Mouse (Mus musculus): Measurements from ENCODE around the gene Pdxk.

Gene Pdxk
- long read RNA-seq, experiment 1, full-length matches to known transcripts: 7 of 9 reads
- long read RNA-seq, experiment 1, partial matches to known transcripts: 0 of 9 reads
- long read RNA-seq, experiment 1, other reads (novel, unspliced or antisense): 2 of 9 reads
- long read RNA-seq, experiment 2, full-length matches to known transcripts: 10 of 18 reads
- long read RNA-seq, experiment 2, partial matches to known transcripts: 1 of 18 reads
- long read RNA-seq, experiment 2, other reads (novel, unspliced or antisense): 7 of 18 reads

DNA sequence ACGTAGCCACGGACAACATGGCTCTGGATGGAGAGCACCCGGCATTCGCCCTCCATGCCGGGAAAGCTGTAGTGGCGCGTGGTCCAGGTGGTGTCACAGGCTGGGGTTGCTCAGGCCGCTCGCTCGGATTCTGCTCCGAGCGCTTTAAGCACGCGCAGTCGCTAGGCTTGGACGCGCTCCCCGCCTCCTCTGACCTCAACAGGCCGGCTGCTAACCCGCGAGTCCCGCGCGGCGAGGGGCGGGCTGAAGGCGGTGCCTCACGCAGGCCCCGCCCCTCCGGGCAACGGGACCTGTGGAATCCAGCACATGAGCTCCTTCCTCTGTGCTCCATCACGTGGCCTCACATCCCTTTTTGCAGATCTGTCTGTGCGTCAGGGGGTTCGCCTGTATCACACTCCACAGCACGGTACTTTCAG is at the start of gene Pdxk:
Pdxk (minus strand) TSS at position 184 of the 416 bp plus-strand sequence.
- intact Hi-C loops (cut with DNase I): no loop called here

DNA sequence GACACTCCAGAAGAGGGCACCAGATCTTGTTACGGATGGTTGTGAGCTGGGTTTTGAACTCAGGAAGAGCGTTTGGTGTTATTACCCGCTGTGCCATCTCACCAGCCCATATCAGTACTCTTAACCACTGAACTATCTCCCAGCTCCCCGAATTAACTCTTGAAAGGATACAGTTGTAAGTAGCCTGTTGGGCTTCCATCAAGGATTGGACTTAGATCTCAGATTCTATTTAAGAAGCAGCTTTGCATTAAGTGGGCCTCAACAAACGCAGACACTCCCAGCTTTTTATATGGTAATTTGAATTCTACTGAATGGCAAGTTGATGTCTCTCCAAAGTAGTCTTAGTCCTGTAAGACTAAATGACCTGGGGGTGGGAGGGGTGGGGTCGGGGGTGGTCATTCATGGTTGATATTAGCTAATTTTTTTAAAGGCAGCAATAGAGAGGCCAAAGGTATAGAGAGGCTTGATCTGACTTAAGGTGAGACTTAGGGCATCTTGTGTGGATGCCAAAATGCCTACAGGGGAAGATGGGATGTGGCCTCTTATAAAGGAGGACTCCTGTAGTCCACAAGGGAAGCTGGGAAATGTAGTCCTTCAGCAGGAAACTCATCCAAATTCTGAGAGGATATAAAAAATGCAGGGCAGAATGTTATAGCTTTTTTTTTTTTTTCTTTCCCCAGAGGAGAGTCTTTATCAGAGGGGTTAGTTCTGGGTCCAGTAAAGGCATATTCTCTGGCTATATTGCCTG is 38.4 kb upstream of the Pdxk start:
- intact Hi-C loops (cut with DNase I): no loop called here

DNA sequence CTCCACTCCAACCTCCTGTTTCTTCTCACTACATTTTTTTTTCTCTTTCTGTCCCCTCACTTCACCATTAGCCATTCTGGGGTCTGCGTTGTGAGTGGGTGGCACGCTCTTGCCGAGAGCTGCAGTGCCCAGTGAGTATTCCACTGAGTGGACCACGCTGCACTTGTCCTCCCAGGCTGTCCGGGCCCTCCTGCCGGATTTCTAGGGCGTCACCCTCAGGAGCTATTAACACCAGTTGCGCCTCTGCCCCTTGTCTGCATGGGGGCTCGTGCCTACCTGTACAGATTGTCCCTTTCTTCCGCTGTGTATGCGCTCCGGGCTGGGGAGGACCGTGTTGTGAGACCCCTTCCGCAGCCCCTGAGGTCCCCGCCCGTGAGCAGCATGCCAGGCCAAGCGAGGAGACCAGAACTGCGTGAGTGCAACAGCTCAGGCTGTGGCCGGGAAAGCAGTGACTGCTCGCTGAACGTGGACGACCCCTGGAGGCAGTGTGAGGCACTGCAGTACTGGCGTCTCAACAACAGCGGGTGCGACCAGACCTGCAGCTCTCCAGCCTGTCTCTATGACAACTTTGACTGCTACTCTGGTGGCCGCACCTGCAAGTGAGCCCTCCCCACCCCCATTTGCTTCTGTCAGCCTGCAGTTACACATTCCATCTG is 22.8 kb upstream of the Pdxk start:
- intact Hi-C loops (cut with DNase I): loop anchor here (5.0 kb wide), 1 partner anchor 45 kb away; no protein-coding TSS in a partner anchor

DNA sequence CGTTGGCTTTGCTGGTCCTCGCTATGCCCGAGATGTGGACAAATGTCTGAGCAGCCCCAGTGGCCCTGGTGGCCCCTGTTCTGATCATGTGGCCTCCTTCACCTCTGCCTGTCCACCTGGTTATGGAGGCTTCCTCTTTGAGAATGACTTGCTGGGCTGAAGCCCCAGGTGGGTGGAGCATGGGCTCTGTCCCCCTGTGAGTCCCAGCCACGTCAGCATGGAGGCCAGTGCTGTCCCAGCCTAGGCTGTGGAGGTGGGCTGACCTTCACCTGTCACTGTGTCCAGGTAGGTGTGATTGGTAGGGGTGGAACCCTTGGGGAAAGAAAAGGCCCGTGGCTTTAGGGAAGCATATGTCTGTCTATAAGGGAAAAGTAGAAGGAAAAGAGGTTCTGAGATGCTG is 22.1 kb upstream of the Pdxk start:
- intact Hi-C loops (cut with DNase I): loop anchor here (5.0 kb wide), 1 partner anchor 45 kb away; no protein-coding TSS in a partner anchor

DNA sequence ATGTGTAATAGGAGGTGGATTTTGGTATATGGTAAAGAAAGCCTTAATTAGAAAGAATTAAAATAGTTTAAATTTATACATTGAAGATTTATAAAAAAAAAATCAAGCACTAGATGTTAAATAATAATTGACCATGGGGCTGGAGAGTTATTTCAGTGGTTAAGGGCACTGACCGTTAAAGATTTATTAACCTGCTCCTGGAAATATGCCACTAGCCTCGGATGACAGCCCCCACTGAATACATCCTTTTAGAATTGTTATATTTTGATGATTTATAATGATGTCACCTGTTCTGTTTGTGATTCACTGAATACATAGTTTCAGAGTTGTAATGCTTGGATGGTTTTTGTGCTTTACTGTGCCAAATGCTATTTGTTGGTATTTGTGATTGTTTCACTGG is 20.6 kb upstream of the Pdxk start:
- intact Hi-C loops (cut with DNase I): loop anchor here (5.0 kb wide), 1 partner anchor 43 kb away; no protein-coding TSS in a partner anchor

DNA sequence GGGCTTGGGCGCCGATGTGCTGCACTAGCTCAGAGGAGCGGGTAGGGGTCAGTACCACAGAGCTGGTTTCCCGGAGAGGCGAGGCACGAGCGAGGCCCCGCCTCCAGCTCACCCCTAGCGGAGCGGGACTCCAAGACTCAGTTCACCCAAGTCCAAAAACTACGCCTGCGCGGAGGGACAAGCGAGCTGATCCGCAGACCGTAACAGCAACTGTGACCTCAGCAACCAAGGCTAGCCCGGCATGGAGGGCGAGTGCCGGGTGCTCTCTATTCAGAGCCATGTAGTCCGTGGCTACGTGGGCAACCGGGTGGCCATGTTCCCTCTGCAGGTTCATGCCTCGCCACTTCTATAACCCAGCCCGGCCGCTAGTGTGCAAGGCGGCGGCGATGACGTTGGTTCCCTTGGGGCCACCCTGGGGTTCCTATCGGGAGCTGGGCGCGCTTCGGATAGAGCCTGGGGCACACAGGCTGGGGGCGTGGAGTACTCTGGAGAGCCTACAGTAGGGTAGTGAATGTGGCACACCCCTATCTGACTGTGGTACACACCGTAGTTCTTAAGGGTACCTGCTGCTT is 17.2 kb upstream of the Pdxk start:
- intact Hi-C loops (cut with DNase I): no loop called here

DNA sequence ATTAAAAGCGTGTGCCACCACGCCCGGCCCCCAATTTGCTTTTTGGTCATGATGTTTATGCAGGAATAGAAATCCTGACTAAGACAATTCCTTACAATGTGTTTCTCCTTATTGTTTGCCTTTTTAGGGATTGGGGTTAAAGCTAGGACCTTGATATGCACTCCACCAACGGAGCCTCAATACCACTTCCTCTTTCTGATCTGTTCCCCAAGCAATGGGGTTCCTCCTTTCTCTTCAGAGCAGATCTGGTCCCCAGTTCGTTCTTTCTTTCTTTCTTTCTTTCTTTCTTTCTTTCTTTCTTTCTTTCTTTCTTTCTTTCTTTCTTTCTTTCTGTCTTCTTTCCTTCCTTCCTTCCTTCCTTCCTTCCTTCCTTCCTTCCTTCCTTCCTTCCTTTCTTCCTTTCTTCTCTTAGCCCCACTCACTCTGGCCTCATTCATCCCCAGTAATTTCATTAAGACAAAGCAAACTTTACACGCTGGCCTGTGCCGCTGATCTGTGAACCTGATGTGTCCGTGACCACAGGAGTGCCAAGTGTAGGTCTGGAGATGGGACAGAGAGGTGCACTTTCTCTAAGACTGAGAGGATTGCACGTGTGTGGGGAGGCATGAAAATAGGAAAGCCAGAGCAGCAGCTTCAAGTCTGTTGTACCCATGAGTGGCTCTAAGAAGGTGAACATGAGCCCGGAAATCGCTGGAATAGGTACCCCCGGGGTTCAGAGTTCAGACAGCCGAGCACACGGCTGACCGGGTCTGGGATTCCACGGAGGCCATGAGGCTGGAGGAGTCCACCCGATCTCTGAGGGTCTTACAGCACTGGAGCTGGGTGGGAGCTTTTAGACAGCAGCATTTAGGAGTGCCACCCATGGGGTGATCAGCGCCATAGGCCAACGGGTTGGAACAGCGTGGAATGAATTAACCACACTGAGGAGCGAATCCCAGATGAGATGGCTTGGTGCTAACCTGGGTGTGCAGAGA is 16.5 kb upstream of the Pdxk start:
- intact Hi-C loops (cut with DNase I): no loop called here

DNA sequence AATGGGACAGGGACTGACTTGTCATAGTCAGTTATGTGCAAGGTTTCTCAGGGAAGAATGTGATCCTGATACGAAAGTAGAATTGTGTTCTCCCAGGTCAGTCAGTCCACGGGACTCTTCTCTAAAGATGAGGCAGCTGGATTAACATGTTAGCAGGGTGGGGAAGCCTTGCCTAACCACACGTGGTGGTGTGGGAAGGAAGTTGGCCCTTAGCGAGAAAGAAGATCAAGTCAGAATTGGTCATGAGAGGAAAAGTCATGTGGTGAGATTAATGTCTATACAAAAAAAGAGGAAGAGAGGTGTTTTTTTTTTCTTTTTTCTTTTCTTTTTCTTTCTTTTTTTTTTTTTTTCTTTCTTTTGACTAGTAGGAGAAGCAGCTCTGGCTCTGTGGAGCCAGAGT is 12.0 kb upstream of the Pdxk start:
- intact Hi-C loops (cut with DNase I): no loop called here

DNA sequence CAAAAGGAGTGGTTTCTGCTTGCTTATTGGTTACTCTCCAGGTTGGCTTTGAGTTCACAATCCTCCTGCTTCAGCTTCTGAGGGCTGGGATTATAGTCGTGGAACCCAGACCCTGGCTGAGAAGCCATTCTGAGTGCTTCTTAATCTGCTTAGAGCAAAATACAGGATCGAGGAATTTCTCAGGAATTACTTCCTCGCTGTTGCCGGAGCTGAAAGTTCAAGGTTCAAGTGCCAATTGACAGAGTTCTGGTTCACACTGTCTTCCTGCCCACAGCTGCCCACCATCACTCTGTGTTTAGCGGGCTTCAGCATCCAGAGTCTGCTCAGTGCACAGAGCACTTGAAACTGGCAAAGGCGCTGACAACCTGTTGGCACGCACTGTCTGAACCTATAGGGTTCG is 10.0 kb upstream of the Pdxk start:
- intact Hi-C loops (cut with DNase I): no loop called here

DNA sequence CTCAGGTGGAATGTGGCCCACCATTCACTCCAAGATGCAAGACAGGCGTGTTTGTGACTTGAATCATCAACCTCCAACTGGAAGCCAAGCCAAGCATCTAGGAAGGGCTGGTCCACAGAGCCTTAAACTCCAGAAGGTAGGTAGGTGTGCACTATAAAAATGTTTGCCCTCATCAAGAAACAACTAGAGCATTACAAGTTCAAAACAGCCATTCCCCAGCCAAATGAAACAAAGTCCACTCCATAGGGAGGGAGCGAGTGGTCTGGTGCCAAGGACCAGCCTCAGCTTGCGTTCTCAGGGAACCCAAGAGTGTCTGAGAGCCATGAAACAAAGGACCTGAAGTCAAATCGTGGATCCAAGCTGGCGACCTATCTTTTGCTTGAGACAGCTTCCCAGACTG is 8.7 kb upstream of the Pdxk start:
- intact Hi-C loops (cut with DNase I): no loop called here

DNA sequence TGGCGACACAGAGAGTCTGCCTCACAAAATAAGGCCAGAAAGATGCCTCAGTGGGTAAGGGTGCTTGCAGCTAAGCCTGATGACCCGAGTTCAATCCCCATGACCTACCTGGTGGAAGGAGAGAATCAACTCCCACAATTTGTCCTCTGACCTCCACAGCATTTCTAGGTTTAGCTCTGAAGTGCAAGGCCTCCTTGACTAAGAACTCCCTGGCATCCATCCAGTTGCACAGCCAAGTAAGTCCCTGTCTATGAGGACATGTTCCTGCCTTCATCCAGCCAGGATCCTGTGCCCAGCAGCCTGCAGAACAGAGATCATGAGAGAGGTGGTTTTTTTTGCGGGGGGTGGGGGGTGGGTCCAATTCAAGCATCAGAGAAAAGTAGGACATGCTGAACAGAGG is 7.3 kb upstream of the Pdxk start:
- intact Hi-C loops (cut with DNase I): no loop called here

DNA sequence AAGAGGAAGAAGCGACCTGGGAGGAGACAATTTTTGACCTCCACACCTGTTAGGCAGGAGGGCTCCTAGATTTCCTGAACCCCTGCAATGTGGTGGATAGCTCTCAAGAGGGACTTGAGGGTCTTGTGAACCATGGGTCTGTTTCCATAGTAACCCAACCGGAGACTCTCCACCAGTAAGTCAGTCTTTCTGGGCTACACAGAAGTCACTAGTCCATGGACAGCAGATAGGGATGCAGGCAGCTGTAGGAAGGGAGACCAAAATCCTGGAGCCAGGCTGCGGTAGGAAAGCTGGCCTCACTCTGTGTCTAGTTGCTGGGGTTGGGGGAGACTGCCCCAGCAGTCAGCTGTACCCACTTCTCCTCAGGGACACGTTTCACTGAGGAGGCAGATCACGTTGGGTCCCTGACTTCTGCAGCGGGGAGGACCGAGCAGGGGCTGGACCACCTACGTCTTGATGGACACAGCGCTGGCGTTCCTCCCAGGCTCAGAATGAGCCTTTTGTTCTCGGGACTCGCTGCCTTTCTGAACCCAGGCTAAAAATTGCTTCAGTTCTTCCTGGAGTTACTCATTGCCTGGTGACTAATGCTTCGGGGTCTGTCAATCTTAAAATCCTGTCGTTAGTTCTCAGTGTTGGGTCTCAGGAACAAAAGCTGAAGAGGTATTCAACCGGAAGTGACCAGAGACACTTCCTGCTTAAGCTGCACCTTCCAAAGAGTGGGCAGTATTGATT is 6.0 kb upstream of the Pdxk start:
- intact Hi-C loops (cut with DNase I): no loop called here

DNA sequence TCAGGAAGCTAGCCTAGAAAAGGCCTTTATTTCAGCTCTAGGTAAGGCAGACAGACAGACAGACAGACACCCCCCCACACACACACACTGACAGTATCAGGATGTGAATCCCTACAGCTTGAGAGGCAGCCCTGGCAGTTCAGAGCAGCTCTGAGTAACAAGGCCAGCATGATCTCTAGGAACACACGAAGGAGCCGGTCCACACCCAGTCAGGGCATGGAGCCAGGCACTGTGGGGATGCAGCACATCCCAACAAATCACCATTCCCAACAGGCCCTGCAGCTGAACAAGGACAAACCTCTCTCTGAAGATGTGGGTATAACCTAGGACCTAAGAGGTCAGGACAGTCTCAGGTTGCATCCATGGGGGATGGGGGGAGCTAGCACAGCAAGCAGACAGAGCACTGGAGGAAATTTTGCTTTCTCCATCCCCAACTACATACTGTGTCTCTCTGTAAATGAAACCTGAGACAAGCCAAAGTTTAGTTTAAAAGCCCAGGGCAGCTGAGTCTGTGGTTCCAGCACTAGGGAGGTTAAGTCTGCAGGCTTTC is 3.1 kb upstream of the Pdxk start:
- intact Hi-C loops (cut with DNase I): no loop called here

DNA sequence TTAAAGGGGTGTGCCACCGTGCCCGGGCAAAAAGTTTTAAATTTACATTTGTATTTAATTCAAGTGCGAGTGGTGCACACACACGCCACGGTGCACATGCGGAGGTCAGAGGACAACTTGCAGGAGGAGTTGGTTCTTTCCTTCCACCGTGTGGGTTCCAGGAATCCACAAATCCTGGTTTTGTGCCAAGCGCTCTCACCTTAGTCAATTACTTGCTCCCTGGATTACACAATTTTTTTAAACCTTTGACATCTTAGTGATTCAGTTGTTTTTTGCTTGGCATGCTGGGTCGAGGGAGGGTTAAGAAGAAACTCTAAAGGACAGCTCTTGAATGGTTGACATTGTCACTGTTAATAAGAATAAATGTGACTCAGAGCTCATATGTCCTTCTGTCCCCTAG is 1.9 kb upstream of the Pdxk start:
- intact Hi-C loops (cut with DNase I): no loop called here

DNA sequence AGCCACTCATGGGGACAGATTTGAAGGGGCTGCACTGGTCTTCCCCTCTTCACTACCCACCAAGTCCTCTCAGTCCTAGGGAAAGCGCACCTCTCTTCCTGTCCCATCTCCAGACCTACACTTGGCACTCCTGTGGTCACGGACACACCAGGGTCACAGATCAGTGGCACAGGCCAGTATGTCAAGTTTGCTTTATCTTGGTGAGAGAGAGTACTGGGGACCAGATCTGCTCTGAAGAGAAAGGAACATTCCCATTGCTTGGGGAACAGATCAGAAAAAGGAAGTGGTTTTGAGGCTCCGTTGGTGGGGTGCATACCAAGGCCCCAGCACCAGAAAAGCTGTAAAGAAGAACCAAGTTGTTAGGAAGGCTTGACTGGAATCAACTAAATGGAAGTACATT is 697 bp upstream of the Pdxk start:
- intact Hi-C loops (cut with DNase I): no loop called here

DNA sequence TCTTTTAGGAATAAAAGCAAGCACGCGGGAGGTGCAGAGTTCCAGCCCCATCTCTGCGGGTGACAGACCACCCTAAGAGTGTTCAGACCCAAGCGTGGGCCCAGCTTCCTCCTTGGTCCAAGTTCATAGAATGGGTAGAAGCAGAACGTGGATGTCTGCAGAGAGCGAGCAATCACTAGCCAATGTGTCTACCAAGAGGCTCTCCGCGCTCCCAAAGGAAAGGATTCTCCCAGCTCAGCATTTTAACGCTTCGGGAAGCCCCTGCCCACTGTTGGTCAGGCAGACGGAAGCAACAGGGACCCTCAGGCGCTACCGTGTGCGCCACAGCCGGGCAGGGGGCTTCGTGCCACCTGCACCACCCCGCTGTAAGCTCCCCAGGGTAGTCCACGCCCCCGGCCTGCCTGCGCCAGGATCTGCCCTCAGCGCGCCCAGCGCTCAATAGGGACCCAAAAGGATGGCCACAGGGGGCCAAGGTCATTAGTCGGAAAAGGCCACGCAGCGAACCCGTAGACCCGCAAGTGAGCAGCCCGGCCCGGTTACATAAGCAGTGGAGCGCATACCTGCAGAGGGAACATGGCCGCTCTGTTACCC is 479 bp downstream of the Pdxk start:
- intact Hi-C loops (cut with DNase I): no loop called here

DNA sequence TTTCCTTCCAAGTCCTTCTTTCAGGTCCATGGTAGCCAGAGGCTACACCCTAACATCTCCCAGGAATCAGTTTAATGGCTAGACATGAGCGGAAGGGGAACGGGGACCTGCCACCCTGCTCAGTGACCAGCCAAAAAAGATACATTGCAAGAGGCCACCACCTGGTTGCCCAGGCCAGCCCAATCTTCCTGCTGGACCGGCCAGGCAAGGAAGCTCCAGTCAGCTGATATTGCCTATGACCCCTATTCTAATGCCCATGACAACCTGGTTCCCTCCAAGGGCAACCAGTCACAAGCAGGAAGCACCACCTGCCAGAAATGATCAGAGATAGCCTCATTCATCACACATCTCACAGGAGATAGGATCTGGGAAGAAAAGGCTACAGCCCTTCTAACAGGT is 1.0 kb downstream of the Pdxk start:
- intact Hi-C loops (cut with DNase I): no loop called here

DNA sequence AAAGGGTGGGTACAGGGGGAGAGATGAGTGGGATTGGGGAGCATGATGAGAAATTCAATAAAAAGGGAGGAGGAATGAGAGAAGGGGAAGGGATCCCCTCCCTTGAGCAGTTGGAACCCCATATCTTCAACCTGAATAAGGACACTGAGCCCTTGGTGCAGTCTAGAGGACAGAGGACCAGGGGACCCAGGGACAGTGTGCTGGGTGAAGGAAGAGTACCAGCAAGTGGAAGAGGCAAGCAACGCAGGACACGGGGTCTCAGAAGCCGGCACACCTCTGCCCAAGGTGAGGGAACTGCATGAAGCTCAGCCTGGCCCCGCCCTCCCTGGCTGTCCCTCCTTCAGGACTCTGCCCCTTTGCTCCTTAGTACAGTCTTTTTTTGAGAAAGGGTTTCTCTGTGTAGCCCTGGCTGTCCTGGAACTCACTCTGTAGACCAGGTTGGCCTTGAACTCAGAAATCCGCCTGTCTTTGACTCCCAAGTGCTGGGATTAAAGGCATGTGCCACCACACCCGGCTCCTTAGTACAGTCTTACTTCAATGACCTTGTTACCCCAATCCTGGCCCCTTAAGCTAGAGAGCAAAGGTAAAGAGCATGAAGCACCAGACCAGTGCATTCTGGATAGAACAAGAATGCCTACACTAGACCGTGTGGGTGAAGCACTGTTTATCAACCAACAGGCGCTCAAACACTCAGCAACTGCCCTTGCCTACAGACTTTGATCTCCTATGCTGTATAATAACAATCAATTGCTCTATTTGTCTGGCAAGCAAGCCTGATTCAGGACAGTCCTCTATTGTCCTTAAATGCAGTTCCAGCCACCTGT is 1.6 kb downstream of the Pdxk start:
- intact Hi-C loops (cut with DNase I): no loop called here

DNA sequence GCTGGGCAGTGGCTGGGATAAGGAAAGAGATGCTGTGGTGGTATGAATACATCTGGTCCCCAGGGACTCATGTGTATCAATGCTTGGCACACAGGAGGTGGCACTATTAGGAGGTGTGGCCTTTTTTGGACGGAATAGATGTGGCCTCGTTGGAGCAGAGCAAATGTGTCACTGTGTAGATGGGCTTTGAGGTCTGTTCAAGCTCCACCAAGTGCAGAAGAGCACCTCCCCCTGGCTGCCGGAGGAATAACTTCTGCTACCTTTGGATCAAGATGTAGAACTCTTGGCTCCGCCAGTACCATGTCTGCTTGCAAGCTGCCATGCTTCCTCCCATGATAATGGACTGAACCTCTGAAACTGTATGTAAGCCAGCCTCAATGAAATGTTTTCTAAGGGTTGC is 3.0 kb downstream of the Pdxk start:
- intact Hi-C loops (cut with DNase I): no loop called here

Measured in adrenal gland (tissue).